Mouse (Mus musculus) embryonic fibroblast, embryonic 13.5 days (primary cell): ENCODE data around the gene Wdr66.

Source experiments
- CTCF ChIP-seq: IDR thresholded peaks from 2 replicates; pipeline ENCODE4 v1.5.1; 2011; ENCODE audit warnings: mild to moderate bottlenecking, control low read depth, low read length, moderate library complexity, borderline replicate concordance; ENCODE audit not compliant: insufficient read depth
- POLR2A ChIP-seq: IDR thresholded peaks from 2 replicates; pipeline ENCODE4 v1.6.1; 2011; ENCODE audit warnings: low read depth, mild to moderate bottlenecking, control low read depth, low read length, moderate library complexity

- TF ChIP-seq CTCF (no peak), POLR2A (no peak)
Observed at GRCm38 (mm10) chr5:123297830-123298229, 45.9 kb downstream of the Wdr66 start.
